Mouse (Mus musculus): ENCODE measurements around the gene Gpr137. TPM values are rescaled to one million over a fixed set of nuclear protein-coding genes. Genes with fewer than 3 reads are reported as not detected.

Gpr137 gene
- polyA plus RNA-seq, 1 experiment from 2014 or later: 33.1 TPM

DNA sequence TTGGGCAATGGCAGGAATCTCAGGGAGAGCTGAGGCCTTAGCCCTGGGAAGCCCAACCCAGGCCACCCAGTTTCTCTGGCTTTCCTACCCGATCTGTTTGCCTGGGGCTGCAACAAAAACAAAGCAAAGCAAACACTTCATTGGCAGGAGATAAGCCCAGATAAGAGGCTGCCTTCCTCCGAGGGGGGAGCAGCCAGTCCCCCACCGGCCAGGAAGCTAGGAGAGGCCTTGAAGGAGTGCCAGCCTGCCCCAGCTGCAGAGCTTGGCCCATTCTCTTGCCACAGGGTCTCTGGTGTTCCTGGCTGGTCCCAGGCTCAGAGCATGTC is 10.4 kb upstream of the Gpr137 start:
- peak overlapping the region; percentile 67 for H3K4me2 ChIP-seq (ENCODE audit: low read length)
- peaks cover 37% of the 10 kb centered on the region for H3K36me3 ChIP-seq (ENCODE audit: insufficient read depth, low read length)
- H3K27me3 ChIP-seq (ENCODE audit: insufficient read depth, low read length): no peaks in the 10 kb centered on the region
- DNase-seq (ENCODE audit: low spot score) (peak; percentile 38), ATAC-seq (replicated peaks; ENCODE audit: low FRiP score, low read depth) (no peak)
- peak overlapping the region; percentile 67 for H3K9ac ChIP-seq (ENCODE audit: low read depth, low read length)
- H3K27ac ChIP-seq: peak overlapping the region; percentile 96
- H3K4me1 ChIP-seq (replicated peaks; ENCODE audit: insufficient read depth, low read length): peaks cover 8% of the 10 kb centered on the region; the same call in 1 of the 2 replicates
- no peaks in the 10 kb centered on the region for H3K9me3 ChIP-seq (replicated peaks; ENCODE audit: low read length)
- 6% methylated on average over 3 of the region's 3 CpGs for WGBS
- TF ChIP-seq CTCF (IDR thresholded peaks at IDR 0.05; ENCODE audit: low read depth): no peak
- H3K4me3 ChIP-seq (replicated peaks; ENCODE audit: low read depth, low read length): no peak overlapping the region

- peak overlapping the region; percentile 67 for H3K4me2 ChIP-seq (ENCODE audit: low read length)
- no peaks in the 10 kb centered on the region for H3K27me3 ChIP-seq (ENCODE audit: insufficient read depth, low read length)
- peak overlapping the region; percentile 67 for H3K9ac ChIP-seq (ENCODE audit: low read depth, low read length)
- no peaks in the 10 kb centered on the region for H3K9me3 ChIP-seq (replicated peaks; ENCODE audit: low read length)
- H3K4me1 ChIP-seq (replicated peaks; ENCODE audit: insufficient read depth, low read length): peaks cover 8% of the 10 kb centered on the region; the same call in 1 of the 2 replicates
- DNase-seq (ENCODE audit: low spot score): peak; percentile 81
- peaks cover 32% of the 10 kb centered on the region for H3K36me3 ChIP-seq (ENCODE audit: insufficient read depth, low read length)
- peak overlapping the region; percentile 58 for H3K4me3 ChIP-seq (replicated peaks; ENCODE audit: low read depth, low read length)
- peak overlapping the region; percentile 96 for H3K27ac ChIP-seq
- WGBS: 1% methylated on average over 31 of the region's 31 CpGs
- TF ChIP-seq CTCF (IDR thresholded peaks at IDR 0.05; ENCODE audit: low read depth): no peak
- peak; percentile 64 for ATAC-seq (replicated peaks; ENCODE audit: low FRiP score, low read depth)
These were observed 9.9 kb upstream of the Gpr137 start for GRCm38 (mm10) chr19:6951994-6952711.

- peak overlapping the region; percentile 67 for H3K4me2 ChIP-seq (ENCODE audit: low read length)
- TF ChIP-seq CTCF (IDR thresholded peaks at IDR 0.05; ENCODE audit: low read depth): 0 out of 2 replicates have a peak, but pooled peaks have one; percentile 0
- under 1% methylated on average over 35 of the region's 35 CpGs for WGBS
- peak overlapping the region; percentile 58 for H3K4me3 ChIP-seq (replicated peaks; ENCODE audit: low read depth, low read length)
- peak; percentile 98 for DNase-seq (ENCODE audit: low spot score)
- peak overlapping the region; percentile 96 for H3K27ac ChIP-seq
- H3K9ac ChIP-seq (ENCODE audit: low read depth, low read length): peak overlapping the region; percentile 67
- peak; percentile 71 for ATAC-seq (replicated peaks; ENCODE audit: low FRiP score, low read depth)
- peaks cover 8% of the 10 kb centered on the region; the same call in 1 of the 2 replicates for H3K4me1 ChIP-seq (replicated peaks; ENCODE audit: insufficient read depth, low read length)
- no peaks in the 10 kb centered on the region for H3K9me3 ChIP-seq (replicated peaks; ENCODE audit: low read length)
- peaks cover 26% of the 10 kb centered on the region; the same call in 1 of the 2 replicates for H3K36me3 ChIP-seq (ENCODE audit: insufficient read depth, low read length)
- no peaks in the 10 kb centered on the region for H3K27me3 ChIP-seq (ENCODE audit: insufficient read depth, low read length)
These were observed 9.2 kb upstream of the Gpr137 start for GRCm38 (mm10) chr19:6951381-6951968.

DNA sequence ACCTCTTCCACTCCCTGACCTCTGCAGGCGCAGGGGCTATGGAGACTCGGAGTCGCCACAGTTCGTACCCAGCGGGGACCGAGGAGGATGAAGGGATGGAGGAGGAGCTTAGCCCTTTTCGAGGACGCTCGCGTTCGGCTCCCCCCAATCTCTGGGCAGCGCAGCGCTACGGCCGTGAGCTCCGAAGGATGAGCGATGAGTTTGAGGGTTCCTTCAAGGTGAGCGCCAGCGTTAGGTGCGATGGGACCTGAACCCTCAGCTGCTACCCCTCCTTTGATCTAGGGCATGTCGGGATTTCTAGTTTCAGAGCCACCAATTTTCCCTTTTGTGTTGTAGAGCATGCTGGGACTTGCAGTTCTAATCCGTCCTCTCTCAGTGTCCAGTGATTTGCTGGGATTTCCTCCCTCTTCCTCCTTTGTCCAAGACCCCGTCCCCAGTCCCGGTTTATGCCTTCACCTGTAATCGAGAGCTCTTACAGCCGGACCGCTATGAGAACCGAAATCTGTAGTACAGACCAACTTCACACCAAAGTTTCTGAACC is 8.4 kb upstream of the Gpr137 start:
- ATAC-seq (replicated peaks; ENCODE audit: low FRiP score, low read depth): peak; percentile 15
- WGBS: under 1% methylated on average over 28 of the region's 28 CpGs
- TF ChIP-seq CTCF (IDR thresholded peaks at IDR 0.05; ENCODE audit: low read depth): no peak
- Histone ChIP-seq H3K27ac (peak overlapping the region; percentile 96), H3K4me3 (replicated peaks; ENCODE audit: low read depth, low read length) (peak overlapping the region; percentile 58), H3K27me3 (ENCODE audit: insufficient read depth, low read length) (no peaks in the 10 kb centered on the region), H3K9me3 (replicated peaks; ENCODE audit: low read length) (no peaks in the 10 kb centered on the region), H3K4me2 (ENCODE audit: low read length) (peak overlapping the region; percentile 67), H3K9ac (ENCODE audit: low read depth, low read length) (peak overlapping the region; percentile 67), H3K4me1 (replicated peaks; ENCODE audit: insufficient read depth, low read length) (peaks cover 8% of the 10 kb centered on the region; the same call in 1 of the 2 replicates), H3K36me3 (ENCODE audit: insufficient read depth, low read length) (peaks cover 26% of the 10 kb centered on the region; the same call in 1 of the 2 replicates)
- DNase-seq (ENCODE audit: low spot score): peak; percentile 88

GRCm38 (mm10) chr19:6949951-6950350 is 7.7 kb upstream of the Gpr137 start:
- Histone ChIP-seq H3K27ac (peak overlapping the region; percentile 96), H3K36me3 (ENCODE audit: insufficient read depth, low read length) (peaks cover 20% of the 10 kb centered on the region; the same call in 1 of the 2 replicates), H3K4me1 (replicated peaks; ENCODE audit: insufficient read depth, low read length) (peaks cover 8% of the 10 kb centered on the region; the same call in 1 of the 2 replicates), H3K27me3 (ENCODE audit: insufficient read depth, low read length) (no peaks in the 10 kb centered on the region), H3K4me3 (replicated peaks; ENCODE audit: low read depth, low read length) (peak overlapping the region; percentile 58; the same call in 1 of the 2 replicates), H3K9ac (ENCODE audit: low read depth, low read length) (peak overlapping the region; percentile 67; the same call in 1 of the 2 replicates), H3K9me3 (replicated peaks; ENCODE audit: low read length) (no peaks in the 10 kb centered on the region), H3K4me2 (ENCODE audit: low read length) (peak overlapping the region; percentile 67)
- DNase-seq (ENCODE audit: low spot score) (no peak), ATAC-seq (replicated peaks; ENCODE audit: low FRiP score, low read depth) (no peak)
- WGBS: 50% methylated on average over 5 of the region's 5 CpGs
- no peak for TF ChIP-seq CTCF (IDR thresholded peaks at IDR 0.05; ENCODE audit: low read depth)

DNA sequence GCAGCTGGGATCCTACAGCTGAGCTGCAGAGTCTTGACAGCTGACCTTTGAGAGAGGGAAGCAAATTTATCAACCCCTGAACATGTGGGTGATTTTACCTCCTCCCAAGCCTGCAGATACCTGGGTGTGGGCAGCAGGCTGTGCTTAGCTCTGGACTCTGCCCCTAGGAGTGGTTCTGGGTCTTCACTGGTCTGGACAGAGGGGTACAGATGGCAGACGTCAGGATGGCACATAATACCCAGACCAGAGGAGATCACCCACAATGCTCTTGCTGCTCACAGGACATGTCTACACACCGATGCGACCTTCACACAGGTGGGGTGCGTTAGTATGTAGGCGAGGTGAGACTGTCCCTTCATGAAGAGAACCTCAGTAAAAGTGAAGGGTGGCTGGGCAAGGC is 7.3 kb upstream of the Gpr137 start:
- no peak overlapping the region for H3K4me3 ChIP-seq (replicated peaks; ENCODE audit: low read depth, low read length)
- no peak for ATAC-seq (replicated peaks; ENCODE audit: low FRiP score, low read depth)
- H3K27me3 ChIP-seq (ENCODE audit: insufficient read depth, low read length): no peaks in the 10 kb centered on the region
- no peak overlapping the region for H3K9ac ChIP-seq (ENCODE audit: low read depth, low read length)
- no peak overlapping the region for H3K4me2 ChIP-seq (ENCODE audit: low read length)
- H3K4me1 ChIP-seq (replicated peaks; ENCODE audit: insufficient read depth, low read length): peaks cover 8% of the 10 kb centered on the region; the same call in 1 of the 2 replicates
- peaks cover 17% of the 10 kb centered on the region; the same call in 1 of the 2 replicates for H3K36me3 ChIP-seq (ENCODE audit: insufficient read depth, low read length)
- 94% methylated on average over 5 of the region's 5 CpGs for WGBS
- H3K27ac ChIP-seq: no peak overlapping the region
- H3K9me3 ChIP-seq (replicated peaks; ENCODE audit: low read length): no peaks in the 10 kb centered on the region
- no peak for TF ChIP-seq CTCF (IDR thresholded peaks at IDR 0.05; ENCODE audit: low read depth)
- DNase-seq (ENCODE audit: low spot score): no peak

Data from kidney, postnatal 0 days (tissue).